Mouse (Mus musculus): ENCODE results near the gene Ndnf.

The Ndnf gene

DNA sequence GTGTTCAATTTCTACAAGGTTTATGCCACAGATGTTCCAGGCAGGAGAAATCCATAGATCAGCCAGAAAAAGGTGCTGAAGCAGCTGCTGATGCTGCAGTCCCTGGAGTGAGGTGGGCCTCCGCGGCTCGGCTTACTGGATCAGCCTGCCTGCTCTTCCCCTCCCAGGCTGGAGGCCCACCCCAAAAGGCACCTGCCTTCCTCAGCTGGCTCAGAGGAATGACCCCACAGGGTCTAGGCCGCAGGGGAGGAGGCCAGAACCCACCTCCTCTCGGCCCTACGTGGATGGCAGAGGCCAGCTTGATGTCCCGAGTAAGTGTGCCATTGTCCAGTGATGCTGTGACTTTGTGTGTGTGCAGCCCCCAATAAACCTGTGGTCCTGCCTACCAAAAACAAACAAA is 86.8 kb downstream of the Ndnf start:
- no peak for DNase-seq

DNA sequence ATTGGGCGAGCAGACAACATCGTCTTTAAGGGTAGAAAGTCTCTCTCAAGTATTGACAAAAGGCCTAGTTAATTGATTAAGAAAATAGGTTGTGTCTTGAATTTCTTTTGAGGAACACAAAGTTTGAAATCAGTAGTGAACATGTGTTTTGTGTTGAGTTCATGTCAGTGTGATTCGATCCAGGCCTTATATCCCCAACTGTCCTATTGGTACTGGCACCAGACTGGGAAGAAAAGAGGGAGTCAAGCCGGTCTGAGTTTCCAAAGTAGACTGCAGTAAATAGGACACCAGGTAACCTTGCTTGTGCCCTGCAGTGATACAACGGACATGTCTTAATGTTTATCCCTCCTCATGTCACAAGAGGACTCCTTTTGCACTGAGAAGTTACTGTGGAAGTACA is 87.8 kb downstream of the Ndnf start:
- no peak for DNase-seq

DNA sequence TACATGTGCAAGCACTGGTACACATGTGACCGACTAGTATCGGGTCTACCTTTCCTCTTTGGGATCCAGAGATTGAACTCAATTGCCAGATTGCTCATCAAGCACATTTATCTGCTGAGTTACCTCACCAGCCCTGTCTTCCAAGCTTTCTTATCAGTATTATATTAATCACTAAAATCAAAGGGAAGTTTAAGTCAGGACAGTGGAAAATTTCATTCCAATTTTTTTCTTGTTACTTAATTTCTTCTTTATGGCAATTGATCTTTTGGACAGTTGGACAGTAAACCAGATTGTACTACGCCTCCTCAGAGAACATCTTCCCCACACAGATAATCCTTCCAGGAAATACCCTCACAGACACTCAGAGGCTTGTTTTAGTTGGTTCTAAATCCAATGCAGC is 88.7 kb downstream of the Ndnf start:
- DNase-seq: no peak
